Mouse (Mus musculus): ENCODE measurements around the gene March7. TPM values are rescaled to one million over a fixed set of nuclear protein-coding genes. Genes with fewer than 3 reads are reported as not detected.
A peak's percentile ranks its signal among the peaks of the same experiment; 100 is the strongest.

Gene March7
- total and polyA plus RNA-seq, 3 experiments, result 32.3 to 36.4 TPM; not detected in 1

DNA sequence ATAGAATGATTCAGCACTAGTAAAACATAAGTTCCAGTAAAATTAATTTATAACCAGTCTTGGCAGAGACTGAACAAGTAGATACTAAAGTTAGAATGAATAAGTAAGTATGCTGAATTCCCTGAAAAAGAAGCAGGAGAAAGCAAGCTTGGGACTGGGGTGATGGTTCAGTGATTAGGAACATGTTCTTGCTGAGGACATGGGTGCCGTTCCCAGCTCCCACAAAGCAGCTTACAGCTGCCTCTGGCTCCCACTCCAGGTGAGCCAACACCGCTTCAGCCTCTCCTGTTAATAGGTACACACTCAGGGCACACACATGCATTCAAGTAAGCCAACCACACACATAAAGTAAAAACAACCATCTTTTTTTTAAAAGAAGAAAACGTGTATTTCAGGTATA lies 32.2 kb upstream of the March7 start:
- H3K36me3 ChIP-seq (ENCODE audit: control insufficient read depth in 1 of 2, insufficient read depth in 2 of 2, low read length in 2 of 2), result no peaks in the 10 kb centered on the region
- DNase-seq (ENCODE audit: low read depth, low spot score), result no peak
- H3K9ac ChIP-seq (ENCODE audit: control insufficient read depth, low read depth, low read length, poor library complexity, severe bottlenecking), result no peak overlapping the region
- H3K27me3 ChIP-seq (ENCODE audit: control insufficient read depth in 1 of 2, insufficient read depth in 2 of 2, low read length in 2 of 2), result no peaks in the 10 kb centered on the region
- no peak for TF ChIP-seq BHLHE40 (IDR thresholded peaks at IDR 0.05; ENCODE audit: borderline replicate concordance, low read depth, low read length)
- TF ChIP-seq MYC (IDR thresholded peaks at IDR 0.05; ENCODE audit: low read depth, low read length), result no peak
- TF ChIP-seq NELFE (IDR thresholded peaks at IDR 0.05; ENCODE audit: low read depth, low read length), result no peak
- TF ChIP-seq TBP (IDR thresholded peaks at IDR 0.05; ENCODE audit: low read depth, low read length), result no peak
- TF ChIP-seq JUND (IDR thresholded peaks at IDR 0.05; ENCODE audit: low read depth, low read length), result no peak
- TF ChIP-seq ZMIZ1 (IDR thresholded peaks at IDR 0.05; ENCODE audit: low read depth, low read length), result no peak
- no peak for TF ChIP-seq MAZ (IDR thresholded peaks at IDR 0.05; ENCODE audit: low read depth, low read length)
- no peak for TF ChIP-seq MAX (IDR thresholded peaks at IDR 0.05; ENCODE audit: low read length)
- TF ChIP-seq MXI1 (IDR thresholded peaks at IDR 0.05; ENCODE audit: low read depth, low read length), result no peak
- TF ChIP-seq POLR2AphosphoS5 (IDR thresholded peaks at IDR 0.05; ENCODE audit: borderline replicate concordance, low read depth, low read length), result no peak
- TF ChIP-seq SMC3 (IDR thresholded peaks at IDR 0.05; ENCODE audit: low read depth, low read length), result no peak
- no peak for TF ChIP-seq RCOR1 (IDR thresholded peaks at IDR 0.05; ENCODE audit: low read depth, low read length)
- TF ChIP-seq E2F4 (IDR thresholded peaks at IDR 0.05; ENCODE audit: borderline replicate concordance, low read depth, low read length), result no peak
- no peak for TF ChIP-seq TCF12 (IDR thresholded peaks at IDR 0.05; ENCODE audit: low read depth, low read length)
- TF ChIP-seq MAFK (IDR thresholded peaks at IDR 0.05; ENCODE audit: borderline replicate concordance, low read depth, low read length), result no peak
- TF ChIP-seq ZC3H11A (IDR thresholded peaks at IDR 0.05; ENCODE audit: low read depth, low read length), result no peak
- no peaks in the 10 kb centered on the region for H3K9me3 ChIP-seq (replicated peaks; ENCODE audit: insufficient read depth, low read length)
- H3K79me2 ChIP-seq (ENCODE audit: control insufficient read depth, insufficient read depth, low read length, poor library complexity), result no peaks in the 10 kb centered on the region
- H3K27ac ChIP-seq (ENCODE audit: control insufficient read depth, low read depth, low read length), result no peak overlapping the region
- no peak overlapping the region for H3K4me3 ChIP-seq (ENCODE audit: control insufficient read depth in 1 of 2, insufficient read depth in 1 of 2, low read depth in 2 of 2, low read length in 2 of 2)
- H3K4me1 ChIP-seq (ENCODE audit: control insufficient read depth in 1 of 2, insufficient read depth in 2 of 2, low read length in 2 of 2), result no peaks in the 10 kb centered on the region

DNA sequence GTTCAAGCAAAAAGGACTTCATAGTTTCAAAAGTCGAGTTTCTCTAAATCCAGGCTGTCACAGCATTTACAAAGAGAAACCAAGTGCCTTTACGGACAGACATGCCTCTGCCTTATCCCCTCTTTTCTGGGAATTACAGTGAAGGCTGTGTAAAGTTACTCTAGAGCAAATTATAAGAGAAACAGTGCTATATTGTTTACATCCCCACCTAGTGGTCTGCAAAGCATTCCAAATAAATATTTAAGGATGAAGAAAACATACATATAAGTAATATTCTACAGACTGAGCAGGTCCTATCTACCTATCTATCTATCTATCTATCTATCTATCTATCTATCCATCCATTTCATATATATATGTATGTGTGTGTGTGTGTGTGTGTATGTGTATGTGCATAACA lies 28.0 kb upstream of the March7 start:
- no peak overlapping the region for H3K9ac ChIP-seq (ENCODE audit: control insufficient read depth, low read depth, low read length, poor library complexity, severe bottlenecking)
- H3K36me3 ChIP-seq (ENCODE audit: control insufficient read depth in 1 of 2, insufficient read depth in 2 of 2, low read length in 2 of 2), result no peaks in the 10 kb centered on the region
- no peaks in the 10 kb centered on the region for H3K9me3 ChIP-seq (replicated peaks; ENCODE audit: insufficient read depth, low read length)
- H3K27ac ChIP-seq (ENCODE audit: control insufficient read depth, low read depth, low read length), result no peak overlapping the region
- DNase-seq (ENCODE audit: low read depth, low spot score), result no peak
- no peak for TF ChIP-seq CHD1 (IDR thresholded peaks at IDR 0.05; ENCODE audit: low read depth, low read length)
- TF ChIP-seq ZNF384 (IDR thresholded peaks at IDR 0.05; ENCODE audit: low read depth, low read length), result no peak
- TF ChIP-seq SMC3 (IDR thresholded peaks at IDR 0.05; ENCODE audit: low read depth, low read length), result peak; percentile 24
- peak; percentile 17 for TF ChIP-seq RAD21 (IDR thresholded peaks at IDR 0.05; ENCODE audit: low read depth, low read length)
- no peak for TF ChIP-seq KAT2A (conservative IDR thresholded peaks at IDR 0.05; ENCODE audit: low read depth, low read length)
- H3K79me2 ChIP-seq (ENCODE audit: control insufficient read depth, insufficient read depth, low read length, poor library complexity), result no peaks in the 10 kb centered on the region
- H3K4me1 ChIP-seq (ENCODE audit: control insufficient read depth in 1 of 2, insufficient read depth in 2 of 2, low read length in 2 of 2), result no peaks in the 10 kb centered on the region
- no peak overlapping the region for H3K4me3 ChIP-seq (ENCODE audit: control insufficient read depth in 1 of 2, insufficient read depth in 1 of 2, low read depth in 2 of 2, low read length in 2 of 2)
- H3K27me3 ChIP-seq (ENCODE audit: control insufficient read depth in 1 of 2, insufficient read depth in 2 of 2, low read length in 2 of 2), result no peaks in the 10 kb centered on the region

Measured in MEL (cell line).